Mouse (Mus musculus) lung, postnatal 0 days (tissue): ENCODE data around the gene Fam208a.

Source experiments
- CTCF ChIP-seq: IDR thresholded peaks from 2 replicates; pipeline ENCODE4 v1.5.1; 2016; ENCODE audit warnings: antibody characterized with exemption, mild to moderate bottlenecking
- EP300 ChIP-seq: IDR thresholded peaks from 2 replicates; pipeline ENCODE4 v1.6.1; 2016; ENCODE audit warnings: antibody characterized with exemption, mild to moderate bottlenecking, control low read depth

DNA sequence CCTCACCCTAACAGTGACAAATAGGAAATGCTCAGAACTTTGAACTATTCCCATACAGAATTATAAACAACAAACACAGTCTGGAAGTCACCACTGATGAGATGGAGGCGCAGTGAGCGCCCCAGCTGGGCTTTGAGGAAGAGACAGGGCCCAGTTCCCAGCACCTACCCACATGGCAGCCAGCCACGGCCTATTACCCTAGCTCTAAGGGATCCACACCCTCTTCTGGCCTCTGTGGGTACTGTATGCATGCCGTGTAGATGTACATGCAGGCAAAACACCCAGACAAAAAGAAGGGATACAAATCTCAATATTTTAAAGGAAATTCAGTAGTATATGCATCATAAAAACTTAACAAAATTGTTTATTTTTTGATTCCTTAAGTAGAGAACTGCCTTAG lies 64.9 kb downstream of the Fam208a start:
- TF ChIP-seq CTCF (no peak), EP300 (no peak)
